Mouse (Mus musculus) stomach, embryonic 16.5 days (tissue): Measurements from ENCODE around the gene Elavl1. TPM values are rescaled to one million over a fixed set of nuclear protein-coding genes. Genes with fewer than 3 reads are reported as not detected.
A peak's percentile ranks its signal among the peaks of the same experiment; 100 is the strongest.
"Not testable (repeated sequence)": the region's sequence is repeated elsewhere in the genome, so short reads cannot be mapped to it uniquely, and the experiment has no call there.

ENCODE experiments used
- ATAC-seq: fragments of 200-750 bp; cut with Nextera tagmentation; 2 replicates; pipeline ENCODE4 v1.8.0; 2017; ENCODE audit warnings: moderate number of reproducible peaks, moderate TSS enrichment; ENCODE audit not compliant: insufficient read depth, low FRiP score
- H3K27ac ChIP-seq: fragments of 300-500 bp; sonication (generic); 2 replicates; pipeline ENCODE4 v1.5.1; 2014; ENCODE audit warnings: low read length
- H3K27me3 ChIP-seq: fragments of 300-500 bp; sonication (generic); 2 replicates; pipeline ENCODE4 v1.6.1; 2014; ENCODE audit warnings: low read length, control low read depth, mixed read lengths; ENCODE audit not compliant: control insufficient read depth, insufficient read depth
- H3K36me3 ChIP-seq: fragments of 300-500 bp; sonication (generic); 2 replicates; pipeline ENCODE4 v1.6.1; 2014; ENCODE audit warnings: low read length; ENCODE audit not compliant: control insufficient read depth, insufficient read depth
- H3K4me1 ChIP-seq: fragments of 300-500 bp; sonication (generic); 2 replicates; pipeline ENCODE4 v1.6.1; 2014; ENCODE audit warnings: low read length, control low read depth, mixed read lengths; ENCODE audit not compliant: control insufficient read depth, insufficient read depth
- H3K4me2 ChIP-seq: fragments of 300-500 bp; sonication (generic); 2 replicates; pipeline ENCODE4 v1.6.1; 2014; ENCODE audit warnings: low read depth, low read length, mixed read lengths
- H3K4me3 ChIP-seq: fragments of 300-500 bp; sonication (generic); replicated peaks from 2 replicates; pipeline ENCODE4 v1.5.1; 2014; ENCODE audit warnings: mild to moderate bottlenecking, low read length
- H3K9ac ChIP-seq: fragments of 300-500 bp; sonication (generic); 2 replicates; pipeline ENCODE4 v1.6.1; 2014; ENCODE audit warnings: low read length
- H3K9me3 ChIP-seq: fragments of 300-500 bp; sonication (generic); replicated peaks from 2 replicates; pipeline ENCODE4 v1.6.1; 2016; ENCODE audit warnings: low read length, control low read depth; ENCODE audit not compliant: control insufficient read depth
- WGBS: fragments of 180-500 bp; shearing (Covaris S2); extraction: QIAGEN DNeasy Blood & Tissue Kit; methylation state at CpG from one replicate; pipeline ENCODE4 v1.1.7; 2014; 5-methylcytosine and 5-hydroxymethylcytosine counted together
- polyA plus RNA-seq: library from polyadenylated mRNA; unstranded; fragments of >200 nt; fragmentation: Nextera tagmentation; extraction: Ambion mirVana; gene quantifications from 2 replicates; pipeline ENCODE4 v1.2.1, GENCODE M21; 2015

Gene Elavl1
- polyA plus RNA-seq, 1 experiment from 2014 or later, result 166 TPM

DNA sequence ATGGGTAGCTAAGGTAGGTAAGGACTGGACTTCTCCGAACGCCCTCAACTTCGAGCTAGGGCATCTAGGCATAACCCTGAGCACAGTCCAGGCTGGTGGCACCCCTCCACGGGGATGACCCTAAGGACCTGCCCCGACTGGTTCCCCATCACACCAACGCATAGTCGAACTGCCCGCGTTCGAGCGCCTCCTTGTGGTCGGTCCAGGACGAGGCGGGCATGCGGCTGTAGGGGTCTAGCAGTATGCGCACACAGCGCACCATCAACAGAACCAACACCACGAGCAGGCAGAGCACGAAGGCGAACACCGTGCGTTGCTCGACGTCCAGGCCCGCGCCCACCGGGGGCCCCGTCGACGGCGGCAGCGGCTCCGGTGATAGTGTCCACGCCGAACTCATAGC, 67.0 kb downstream of the Elavl1 start:
- WGBS, result 3% methylated on average over 33 of the region's 35 CpGs
- Histone ChIP-seq H3K9ac (peak overlapping the region; percentile 80), H3K27me3 (no peaks in the 10 kb centered on the region), H3K4me3 (peak overlapping the region; percentile 79), H3K4me2 (peak overlapping the region; percentile 91), H3K4me1 (peaks cover 21% of the 10 kb centered on the region), H3K36me3 (peaks cover 9% of the 10 kb centered on the region), H3K9me3 (no peaks in the 10 kb centered on the region), H3K27ac (peak overlapping the region; percentile 78)
- peak; percentile 48 for ATAC-seq

DNA sequence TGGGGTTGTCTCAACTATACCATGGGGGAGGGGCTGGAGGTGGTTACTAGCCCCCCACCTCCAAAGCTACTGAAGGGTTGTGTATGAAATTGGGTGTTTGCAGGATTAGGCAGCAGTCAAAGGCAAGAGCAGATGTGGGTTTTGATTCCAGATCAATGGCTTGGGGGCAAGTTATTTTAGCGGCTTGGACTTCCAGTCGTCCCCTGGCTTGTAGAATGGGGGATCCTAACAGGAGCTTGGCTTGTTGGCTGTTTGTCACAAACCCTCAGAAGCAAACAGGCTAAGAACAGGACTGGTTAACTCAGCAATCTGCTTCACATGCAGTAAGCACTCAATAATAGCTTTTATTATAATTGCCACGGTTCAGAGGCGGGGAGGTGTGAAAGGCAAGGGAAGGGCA, 67.9 kb downstream of the Elavl1 start:
- 0 out of 2 replicates have a peak overlapping the region, but pooled peaks have one; percentile 91 for H3K4me2 ChIP-seq
- no peak for ATAC-seq
- peaks cover 9% of the 10 kb centered on the region for H3K36me3 ChIP-seq
- peak overlapping the region; percentile 80 for H3K9ac ChIP-seq
- peaks cover 24% of the 10 kb centered on the region for H3K4me1 ChIP-seq
- H3K4me3 ChIP-seq, result no peak overlapping the region
- peak overlapping the region; percentile 78 for H3K27ac ChIP-seq
- 79% methylated on average over 4 of the region's 4 CpGs for WGBS
- no peaks in the 10 kb centered on the region for H3K9me3 ChIP-seq
- H3K27me3 ChIP-seq, result no peaks in the 10 kb centered on the region

DNA sequence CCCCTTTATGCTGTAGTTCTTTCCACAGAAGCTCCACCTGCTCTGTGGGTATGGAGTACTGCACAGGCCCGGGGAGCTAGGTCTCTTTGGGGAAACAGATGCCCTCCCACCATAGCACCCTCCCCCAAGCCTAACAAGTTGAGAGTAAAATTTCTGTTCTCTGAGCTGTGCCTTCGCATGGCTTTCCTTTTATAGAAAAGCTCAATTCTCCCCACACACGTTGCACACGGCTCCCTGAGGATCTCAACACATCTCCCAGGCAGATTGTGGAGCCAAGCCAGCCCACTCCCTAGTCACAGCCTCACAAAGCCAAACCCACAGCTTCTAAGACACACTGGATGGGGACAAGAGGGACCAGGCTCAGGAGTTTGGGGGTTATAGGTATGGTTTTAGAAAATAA, 68.3 kb downstream of the Elavl1 start:
- no peak overlapping the region for H3K4me3 ChIP-seq
- no peak overlapping the region for H3K4me2 ChIP-seq
- no peaks in the 10 kb centered on the region for H3K9me3 ChIP-seq
- peak overlapping the region; percentile 80 for H3K9ac ChIP-seq
- H3K4me1 ChIP-seq, result peaks cover 26% of the 10 kb centered on the region
- 46% methylated on average over 4 of the region's 4 CpGs for WGBS
- peak overlapping the region; percentile 78 for H3K27ac ChIP-seq
- H3K36me3 ChIP-seq, result peaks cover 9% of the 10 kb centered on the region
- no peak for ATAC-seq
- no peaks in the 10 kb centered on the region for H3K27me3 ChIP-seq

DNA sequence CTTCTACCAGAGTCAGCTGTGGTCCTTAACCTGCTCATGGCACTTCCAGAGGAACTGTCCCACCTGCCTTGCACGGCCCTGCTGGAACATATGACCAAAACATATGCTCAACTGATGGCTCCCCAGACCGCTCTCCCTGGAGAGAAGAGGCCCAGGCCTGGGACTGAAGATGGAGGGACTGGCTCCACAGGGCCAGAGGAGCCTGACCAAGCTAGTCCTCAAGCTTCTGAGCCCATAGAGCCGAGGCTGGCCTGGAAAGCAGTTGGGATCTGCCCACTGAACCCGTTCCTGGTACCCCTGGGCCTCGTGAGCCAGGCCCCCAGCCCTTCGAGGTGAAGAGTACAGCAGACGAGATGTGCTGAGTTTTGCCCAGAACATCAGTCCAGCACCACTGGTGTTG, 69.7 kb downstream of the Elavl1 start:
- not testable (repeated sequence) for H3K4me2 ChIP-seq

DNA sequence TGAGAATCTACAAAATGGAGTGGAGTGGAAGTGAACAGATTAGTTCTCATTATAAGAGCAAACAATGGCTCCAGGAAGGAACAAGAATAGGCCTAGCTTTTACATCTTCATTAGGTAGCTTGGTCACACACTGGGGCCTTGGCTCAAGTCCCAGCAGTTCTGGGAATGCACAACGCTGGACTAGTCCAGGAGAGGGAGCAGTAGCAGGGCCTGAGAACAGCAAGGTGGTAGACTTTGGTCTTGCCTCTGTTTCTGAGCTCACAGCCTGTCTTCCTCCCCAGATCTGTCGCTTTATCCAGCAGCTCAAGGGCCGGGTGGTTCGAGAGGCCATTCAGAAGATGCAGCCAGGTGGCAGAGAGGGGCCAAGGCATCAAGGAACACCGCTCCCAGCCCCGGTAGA, 71.2 kb downstream of the Elavl1 start:
- Histone ChIP-seq H3K4me2 (peak overlapping the region; percentile 81), H3K4me3 (peak overlapping the region; percentile 93), H3K27ac (peak overlapping the region; percentile 91), H3K9ac (0 out of 2 replicates have a peak overlapping the region, but pooled peaks have one; percentile 46), H3K36me3 (peaks cover 5% of the 10 kb centered on the region), H3K9me3 (no peaks in the 10 kb centered on the region), H3K27me3 (no peaks in the 10 kb centered on the region), H3K4me1 (peaks cover 19% of the 10 kb centered on the region)
- no peak for ATAC-seq
- 61% methylated on average over 6 of the region's 6 CpGs for WGBS

More for the DNA sequence above, 69.7 kb downstream of the Elavl1 start:
- H3K27me3 ChIP-seq, H3K9ac ChIP-seq, H3K9me3 ChIP-seq, H3K27ac ChIP-seq, H3K36me3 ChIP-seq, ATAC-seq, H3K4me3 ChIP-seq: not testable (repeated sequence)
- H3K4me1 ChIP-seq, result peaks cover 26% of the 10 kb centered on the region
- 81% methylated on average over 7 of the region's 7 CpGs for WGBS

DNA sequence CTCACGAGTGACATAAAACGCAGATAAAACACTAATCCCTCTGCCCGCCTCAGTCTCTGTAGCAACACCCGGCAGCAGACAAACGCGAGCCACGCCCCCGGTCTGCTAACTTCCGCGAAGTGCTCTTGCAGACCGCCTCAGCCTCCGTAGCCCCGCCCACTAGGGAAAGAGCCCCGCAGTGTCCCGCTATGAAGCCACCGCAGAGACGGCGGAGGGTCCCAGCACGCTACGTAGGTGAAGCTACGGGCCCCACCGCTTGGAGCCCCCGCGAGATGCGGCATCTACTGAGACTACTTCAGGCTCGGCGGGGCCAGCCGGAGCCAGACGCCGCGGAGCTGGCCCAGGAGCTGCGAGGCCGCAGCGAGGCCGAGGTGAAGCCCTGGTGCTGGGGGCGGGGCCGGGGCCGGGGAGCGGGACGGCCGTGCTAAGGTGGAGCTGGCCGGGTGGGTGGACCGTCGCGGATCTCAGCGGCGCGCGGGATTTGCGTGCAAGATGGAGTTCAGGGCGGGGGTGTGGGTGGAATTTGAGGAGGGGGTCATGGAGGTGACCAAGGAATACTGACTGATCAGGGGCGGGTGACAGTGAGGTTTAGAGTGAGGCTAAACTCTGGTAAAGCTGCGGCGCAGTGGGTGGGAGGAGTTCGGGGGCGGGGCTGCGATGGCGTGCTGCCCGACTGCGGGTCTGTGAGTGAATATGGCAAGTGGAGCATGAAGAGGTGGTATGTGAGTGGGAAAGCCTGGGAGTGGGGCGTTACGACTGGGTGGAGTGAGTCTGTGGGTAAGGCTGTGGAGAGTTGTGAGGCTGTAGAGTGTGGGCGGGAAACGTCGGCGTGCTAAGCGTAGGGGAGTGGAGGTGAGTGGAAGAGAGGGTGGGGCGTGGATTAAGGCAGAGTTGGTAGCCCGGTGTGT, 72.0 kb downstream of the Elavl1 start, which contains the start of gene Snapc2:
Gene Snapc2, plus strand, starts transcription at position 147 of the 908 bp plus-strand sequence.
- Histone ChIP-seq H3K4me2 (peak within 1 kb of the TSS; percentile 81), H3K36me3 (peaks cover 5% of the 10 kb centered on the region), H3K4me3 (peak within 1 kb of the TSS; percentile 93), H3K27ac (peak within 1 kb of the TSS; percentile 91), H3K9ac (peak within 1 kb of the TSS; percentile 96), H3K9me3 (no peaks in the 10 kb centered on the region), H3K27me3 (no peaks in the 10 kb centered on the region), H3K4me1 (peaks cover 18% of the 10 kb centered on the region)
- peak; percentile 92 for ATAC-seq
- under 1% methylated on average over 69 of the region's 69 CpGs for WGBS

DNA sequence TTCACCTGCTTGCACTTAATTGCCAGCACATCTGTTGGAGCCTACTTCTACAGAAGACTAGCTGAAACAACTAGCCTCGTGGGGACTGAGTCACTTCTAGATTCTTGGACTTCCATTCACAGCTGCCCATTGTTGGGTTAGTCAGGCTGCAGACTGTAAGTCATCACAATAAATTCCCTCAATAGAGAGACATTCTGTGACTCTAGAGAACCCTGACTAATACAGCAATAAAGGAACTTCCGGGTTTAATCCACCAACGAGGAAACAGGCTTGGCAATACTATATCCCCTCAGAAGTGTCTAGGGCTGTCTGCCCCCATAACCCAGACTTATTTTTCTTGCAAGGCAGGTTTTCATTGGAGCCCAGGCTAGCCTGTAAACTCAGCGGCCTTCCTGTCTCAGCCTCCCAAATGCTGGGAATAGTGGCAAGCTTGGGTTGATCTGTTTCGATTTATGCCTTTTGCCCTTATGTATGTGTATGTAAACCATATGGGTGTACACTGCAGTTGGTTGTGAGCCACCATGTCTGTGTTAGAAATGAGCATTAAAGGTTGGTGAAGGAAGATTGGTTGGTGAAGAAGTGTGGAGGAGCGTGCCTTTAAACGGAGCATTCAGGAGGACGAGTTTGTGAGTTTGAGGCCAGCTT, 73.0 kb downstream of the Elavl1 start:
- 40% methylated on average over 8 of the region's 8 CpGs for WGBS
- H3K9me3 ChIP-seq, result no peaks in the 10 kb centered on the region
- H3K27me3 ChIP-seq, result no peaks in the 10 kb centered on the region
- peak overlapping the region; percentile 81 for H3K4me2 ChIP-seq
- peak overlapping the region; percentile 96 for H3K9ac ChIP-seq
- no peak for ATAC-seq
- H3K4me3 ChIP-seq, result peak overlapping the region; percentile 93
- peaks cover 12% of the 10 kb centered on the region for H3K4me1 ChIP-seq
- peaks cover 5% of the 10 kb centered on the region for H3K36me3 ChIP-seq
- peak overlapping the region; percentile 58; the same call in 1 of the 2 replicates for H3K27ac ChIP-seq

DNA sequence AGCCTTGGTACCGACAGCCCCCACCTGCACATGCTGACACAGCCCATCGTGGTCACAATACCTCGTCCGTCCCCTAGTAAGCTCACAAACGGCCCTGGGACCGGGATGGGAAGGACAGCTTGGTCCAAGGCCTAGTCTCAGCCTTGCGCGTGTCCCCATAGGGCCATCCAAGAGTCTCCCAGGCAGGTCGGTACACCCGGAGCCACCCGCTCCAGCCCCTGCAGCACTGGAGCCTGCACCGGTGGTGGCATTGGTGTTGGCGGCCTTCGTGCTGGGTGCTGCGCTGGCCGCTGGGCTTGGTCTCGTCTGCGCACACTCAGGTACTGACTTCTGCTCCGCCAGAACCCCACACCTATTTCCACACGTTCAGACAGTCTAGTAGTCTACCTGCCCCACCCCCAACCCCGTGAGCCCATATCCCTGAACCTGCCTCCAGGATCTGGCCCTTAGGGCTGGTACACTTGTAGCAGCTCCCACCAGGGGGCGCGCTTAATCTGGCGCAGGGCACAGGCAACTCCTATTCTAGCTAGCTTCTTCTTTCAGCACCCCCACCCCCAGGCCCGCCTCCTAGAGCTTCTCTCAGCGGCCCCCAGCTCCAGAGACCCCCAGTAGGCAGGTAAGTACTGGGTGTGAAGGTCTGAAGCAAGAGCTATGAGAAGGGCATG, 74.8 kb downstream of the Elavl1 start:
- WGBS, result 39% methylated on average over 26 of the region's 26 CpGs
- Histone ChIP-seq H3K9me3 (no peaks in the 10 kb centered on the region), H3K27ac (no peak overlapping the region), H3K9ac (no peak overlapping the region), H3K27me3 (no peaks in the 10 kb centered on the region), H3K36me3 (peaks cover 12% of the 10 kb centered on the region; the same call in 1 of the 2 replicates), H3K4me3 (no peak overlapping the region), H3K4me2 (no peak overlapping the region), H3K4me1 (peaks cover 12% of the 10 kb centered on the region)
- ATAC-seq, result peak; percentile 33; the same call in 1 of the 2 replicates
